Mouse (Mus musculus) erythroblast, adult 5-6 weeks (primary cell): ENCODE measurements around the gene Rbck1. TPM values are rescaled to one million over a fixed set of nuclear protein-coding genes. Genes with fewer than 3 reads are reported as not detected.
"Not testable (repeated sequence)": the region's sequence is repeated elsewhere in the genome, so short reads cannot be mapped to it uniquely, and the experiment has no call there.

Experiments used
- ATAC-seq: replicated peaks from 2 replicates; pipeline ENCODE4 v1.8.0; 2016; ENCODE audit warnings: moderate number of reproducible peaks, mild to moderate bottlenecking, moderate TSS enrichment, inconsistent platforms; ENCODE audit not compliant: poor library complexity, low FRiP score, severe bottlenecking
- total RNA-seq, 2 experiments: library from RNA; stranded (forward) in 1 of 2; stranded (reverse) in 1 of 2; fragments of 150-400 nt in 1 of 2; fragments of 200-764, 138-1000 nt in 1 of 2; gene quantifications; 2 replicates each; pipeline versions ENCODE4 v1.2.3 to v1.2.4; 2015 to 2017; ENCODE audit warnings: low replicate concordance in 2 of 2

Gene Rbck1
- total RNA-seq (2015; ENCODE audit: low replicate concordance) (28.2 TPM in 2 replicates), total RNA-seq (2017; ENCODE audit: low replicate concordance) (16.6 and 25.1 TPM in 2 replicates)

DNA sequence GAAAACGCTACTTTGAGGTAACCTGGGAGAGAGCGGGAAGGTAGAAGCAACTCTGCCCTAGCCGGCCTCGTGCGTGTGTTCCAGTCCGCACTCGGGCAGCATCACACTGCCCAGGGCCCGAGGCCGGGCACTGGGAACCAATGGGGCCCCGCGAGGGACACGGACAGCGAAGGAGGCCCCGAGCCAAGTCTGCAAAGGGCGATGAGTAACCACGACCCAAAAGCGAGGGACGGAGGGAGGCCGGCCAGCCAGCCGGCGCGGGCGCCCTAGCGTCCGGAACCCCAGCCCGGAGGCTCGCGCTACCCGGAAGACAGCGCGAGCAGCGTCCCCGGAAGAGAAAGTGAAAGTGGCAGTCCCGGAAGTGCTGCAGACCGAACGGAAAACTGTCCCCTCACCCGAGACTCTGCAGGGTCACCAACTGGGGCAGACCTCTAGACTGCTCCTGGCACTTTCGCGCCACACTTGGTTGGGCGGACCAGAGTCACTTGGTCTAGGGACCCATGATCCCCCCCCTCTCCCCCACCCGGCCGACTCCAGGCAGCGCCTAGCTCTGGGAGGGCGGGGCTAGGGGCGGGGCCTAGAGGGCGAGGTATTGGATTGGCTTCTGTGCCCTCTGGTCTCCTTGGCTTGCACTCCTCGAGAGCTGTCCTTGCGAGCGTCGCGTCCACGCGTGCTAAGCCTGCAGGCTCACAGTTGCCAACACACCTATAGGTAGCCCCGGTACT lies at the start of gene Rbck1:
Rbck1 (minus strand) TSS at position 553 of the 725 bp plus-strand sequence.
- ATAC-seq, result peak; percentile 90

DNA sequence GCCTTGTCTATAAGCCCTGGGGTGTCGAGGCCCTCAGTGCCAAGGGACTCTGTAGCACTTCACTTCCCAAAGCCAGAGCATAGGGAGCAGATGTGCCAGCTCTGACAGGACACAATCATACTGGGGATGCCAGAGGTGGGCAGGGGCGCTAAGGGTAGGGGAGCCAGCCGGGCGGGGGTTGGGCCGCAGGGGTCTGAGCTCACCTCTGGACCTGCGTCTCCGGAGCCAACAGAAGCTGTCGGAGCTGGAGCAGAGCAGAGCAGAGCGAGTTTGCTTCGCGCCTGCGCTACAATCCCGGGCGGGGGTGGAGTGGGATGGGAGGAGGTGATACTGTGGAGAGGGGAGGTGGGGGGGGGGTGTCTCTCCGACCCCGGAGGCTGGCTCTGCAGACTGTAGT lies 43.9 kb upstream of the Rbck1 start, which contains the start of gene Nrsn2:
Nrsn2 (minus strand) TSS at position 294 of the 397 bp plus-strand sequence.
- ATAC-seq, result no peak

GRCm38 (mm10) chr2:152375652-152376344 lies 43.3 kb upstream of the Rbck1 start:
- ATAC-seq, result no peak

DNA sequence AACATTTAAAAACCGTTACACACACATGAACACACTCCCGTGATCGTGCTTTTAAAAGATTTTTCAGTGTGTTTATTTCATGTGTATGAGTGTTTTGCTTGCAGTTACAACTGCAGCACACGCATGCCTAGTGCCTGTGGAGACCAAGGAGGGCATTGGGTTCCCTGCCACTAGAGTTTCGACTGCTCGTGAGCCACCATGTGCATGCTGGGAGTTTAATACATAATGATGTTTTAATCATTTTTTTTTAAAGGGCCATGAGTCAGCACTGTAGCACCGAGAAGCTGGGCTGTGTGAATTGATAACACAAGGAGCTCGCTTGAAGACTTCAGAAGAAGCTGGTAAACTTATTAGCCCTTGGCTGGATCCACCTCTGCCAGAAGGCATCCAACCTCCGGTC lies 41.1 kb upstream of the Rbck1 start:
- peak; percentile 83 for ATAC-seq

DNA sequence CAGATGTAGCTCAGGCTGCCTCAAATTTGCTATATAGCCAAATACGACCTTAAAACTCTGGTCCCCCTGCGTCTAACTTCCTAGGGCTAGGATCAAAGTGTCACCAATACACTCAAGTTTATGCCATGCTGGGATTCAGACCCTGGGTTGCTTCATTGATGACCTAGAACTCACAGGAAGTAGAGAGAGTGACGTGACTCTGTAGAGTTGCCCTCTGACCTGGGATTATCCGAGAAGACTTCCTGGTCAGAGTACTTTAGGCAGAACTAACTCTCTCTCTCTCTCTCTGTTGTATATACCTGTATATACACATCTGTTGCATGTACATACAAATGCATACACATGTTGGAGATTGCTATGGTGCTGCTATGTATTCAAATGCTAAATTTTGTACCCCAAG lies 40.2 kb upstream of the Rbck1 start:
- ATAC-seq, result no peak

DNA sequence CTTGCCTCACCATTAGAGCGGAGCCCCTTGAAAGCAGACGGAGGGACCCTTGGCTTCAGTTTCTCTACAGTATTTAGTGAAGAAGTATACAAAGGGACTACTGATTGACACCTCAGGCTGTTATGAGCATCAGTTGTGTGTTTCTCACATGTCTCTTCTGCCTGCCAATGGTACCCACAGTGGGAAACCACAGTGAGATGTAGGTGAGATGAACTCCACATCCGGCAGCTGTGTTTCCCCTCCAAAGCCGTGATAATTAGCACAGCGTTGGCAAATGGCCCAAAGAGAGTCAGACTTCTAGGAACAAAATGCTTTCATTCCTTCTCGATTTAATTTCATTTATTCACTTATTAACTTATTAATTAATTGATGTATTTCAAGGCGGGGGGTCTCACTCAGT lies 39.7 kb upstream of the Rbck1 start:
- no peak for ATAC-seq

DNA sequence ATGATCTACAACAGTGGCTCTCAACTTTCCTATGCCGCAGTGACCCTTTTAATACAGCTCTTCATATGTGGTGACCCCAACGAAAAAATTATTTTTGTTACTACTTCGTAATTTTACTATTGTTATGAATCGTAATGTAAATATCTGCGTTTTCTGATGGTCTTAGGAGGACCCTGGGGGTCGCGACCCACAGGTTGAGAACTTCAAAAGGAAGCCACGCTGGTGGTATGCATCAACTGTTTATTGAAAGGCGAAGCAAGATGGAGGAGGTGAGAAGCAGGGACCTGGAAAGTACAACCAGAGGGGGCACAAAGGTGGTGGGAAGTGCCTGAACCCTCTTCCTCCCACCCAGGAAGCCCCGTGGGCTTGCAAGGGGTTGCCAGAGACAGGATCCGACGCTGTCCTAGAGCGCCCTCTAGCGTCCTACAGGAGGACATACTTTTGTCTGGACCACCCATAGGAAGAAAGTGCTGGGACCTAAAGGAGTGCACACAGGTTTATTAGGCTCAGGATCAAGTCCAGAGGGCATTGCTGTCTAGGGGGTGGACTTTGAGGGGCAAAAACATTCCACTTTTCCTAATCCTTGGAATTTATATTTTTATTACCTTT lies 36.2 kb upstream of the Rbck1 start:
- ATAC-seq, result peak; percentile 42; the same call in 1 of the 2 replicates

GRCm38 (mm10) chr2:152367917-152368316 lies 35.5 kb upstream of the Rbck1 start:
- ATAC-seq, result no peak

DNA sequence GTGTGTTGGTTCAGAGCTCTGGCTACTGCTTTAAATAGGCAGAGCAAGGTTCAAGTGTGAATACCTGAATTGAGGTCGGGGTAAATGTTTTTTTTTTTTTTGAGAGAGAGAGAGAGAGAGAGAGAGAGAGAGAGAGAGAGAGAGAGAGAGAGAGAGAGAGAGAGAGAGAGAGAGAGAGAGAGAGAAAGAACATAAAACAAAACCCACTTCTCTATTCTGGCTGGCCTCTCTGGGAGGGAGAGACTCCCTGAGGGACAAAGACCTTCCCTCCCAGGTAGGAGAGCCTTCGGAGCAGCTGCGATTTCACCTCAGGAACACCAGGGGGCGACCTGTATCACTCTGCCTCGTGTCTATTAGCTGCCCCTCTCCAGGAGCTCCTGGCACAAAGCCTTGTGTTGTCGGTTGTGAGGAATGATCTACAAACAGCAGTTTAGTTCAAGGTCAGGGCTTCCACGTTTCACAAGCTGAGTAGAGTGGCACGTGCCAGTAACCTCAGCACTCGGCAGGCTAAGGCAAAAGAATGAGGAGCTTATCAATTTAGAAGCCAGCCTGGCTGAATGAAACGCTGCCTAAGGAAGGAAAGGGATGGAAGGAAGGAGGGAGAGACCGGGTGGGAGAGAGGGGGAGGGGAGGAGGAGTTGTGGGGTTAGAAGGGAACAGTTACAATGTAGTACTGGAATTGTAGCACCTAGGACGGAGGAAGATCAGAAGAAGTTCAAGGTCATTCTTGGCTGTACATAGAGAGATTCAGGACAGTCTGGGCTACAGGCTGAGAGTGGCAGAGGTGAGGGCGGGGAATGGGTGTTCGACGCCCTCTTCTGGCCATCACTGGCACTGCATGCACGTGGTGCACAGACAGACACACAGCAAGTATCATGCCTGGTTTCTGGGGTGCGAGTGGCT lies 31.0 kb upstream of the Rbck1 start:
- peak; percentile 90 for ATAC-seq

GRCm38 (mm10) chr2:152361193-152361592 lies 28.7 kb upstream of the Rbck1 start:
- no peak for ATAC-seq

DNA sequence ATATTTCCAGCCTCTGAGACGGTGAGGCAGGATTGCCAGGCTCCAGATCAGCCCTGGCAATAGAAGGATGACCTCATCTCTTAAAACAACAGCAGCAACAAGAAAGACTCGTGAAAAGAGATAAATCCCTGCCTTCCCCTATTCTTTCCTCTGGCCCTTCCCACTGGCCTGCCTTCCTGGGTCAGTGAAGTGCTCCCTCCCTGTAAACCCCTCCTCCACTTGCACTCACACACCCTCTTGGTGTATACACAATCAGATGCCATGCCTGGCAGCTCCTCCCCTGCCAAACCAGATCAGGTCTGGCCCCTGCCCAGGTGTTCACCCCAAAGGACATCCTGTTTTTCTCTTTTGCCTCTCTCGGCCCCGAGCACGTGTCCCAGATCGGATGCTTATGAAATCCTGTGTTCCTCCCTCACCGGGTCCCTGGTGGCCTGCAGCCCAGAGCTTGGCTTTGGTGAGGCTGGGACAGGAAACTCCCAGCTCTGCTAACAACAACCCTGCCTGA lies 27.9 kb upstream of the Rbck1 start:
- ATAC-seq, result no peak

DNA sequence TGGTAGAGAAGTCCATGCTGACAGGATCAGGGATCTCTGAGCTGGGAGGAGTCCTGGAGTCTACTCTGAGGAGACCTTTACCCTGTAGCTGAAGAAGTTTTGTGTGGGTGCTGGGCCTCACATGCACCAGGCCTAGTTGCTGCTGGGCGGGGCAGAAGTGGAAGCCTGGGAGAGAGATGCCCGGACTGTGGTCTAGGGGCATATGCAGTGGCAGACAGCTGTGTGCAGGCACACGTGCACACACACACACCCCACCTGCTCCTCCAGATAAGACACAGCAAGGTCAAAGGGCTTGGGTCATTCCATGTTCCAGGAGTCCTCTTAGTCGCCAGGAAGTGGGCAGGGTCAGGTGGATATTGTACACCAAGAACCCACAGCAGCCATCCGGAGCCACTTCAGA lies 27.2 kb upstream of the Rbck1 start:
- ATAC-seq, result no peak

- ATAC-seq, result not testable (repeated sequence)
Measured at GRCm38 (mm10) chr2:152358977-152359376, 26.5 kb upstream of the Rbck1 start.

- no peak for ATAC-seq
Measured at GRCm38 (mm10) chr2:152357254-152357653, 24.8 kb upstream of the Rbck1 start.

GRCm38 (mm10) chr2:152349842-152350540 lies 17.5 kb upstream of the Rbck1 start:
- ATAC-seq, result no peak

GRCm38 (mm10) chr2:152349205-152349604 lies 16.8 kb upstream of the Rbck1 start:
- ATAC-seq, result no peak

DNA sequence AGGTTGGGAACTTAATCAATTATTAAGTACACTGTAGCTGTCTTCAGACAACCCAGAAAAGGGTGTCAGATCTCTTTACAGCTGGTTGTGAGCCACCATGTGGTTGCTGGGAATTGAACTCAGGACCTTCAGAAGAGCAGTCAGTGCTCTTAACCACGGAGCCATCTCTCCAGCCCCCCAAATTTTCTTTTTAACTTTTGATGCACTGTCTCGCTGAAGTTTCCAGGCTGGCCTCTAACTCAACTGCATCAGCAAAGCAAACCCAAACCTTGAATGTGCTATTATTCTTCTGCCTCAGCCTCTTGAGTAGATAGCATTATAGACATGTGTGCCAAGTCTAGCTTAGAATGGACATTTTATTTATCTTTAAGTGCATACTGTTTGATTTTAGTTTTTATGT lies 15.3 kb upstream of the Rbck1 start:
- ATAC-seq, result no peak

DNA sequence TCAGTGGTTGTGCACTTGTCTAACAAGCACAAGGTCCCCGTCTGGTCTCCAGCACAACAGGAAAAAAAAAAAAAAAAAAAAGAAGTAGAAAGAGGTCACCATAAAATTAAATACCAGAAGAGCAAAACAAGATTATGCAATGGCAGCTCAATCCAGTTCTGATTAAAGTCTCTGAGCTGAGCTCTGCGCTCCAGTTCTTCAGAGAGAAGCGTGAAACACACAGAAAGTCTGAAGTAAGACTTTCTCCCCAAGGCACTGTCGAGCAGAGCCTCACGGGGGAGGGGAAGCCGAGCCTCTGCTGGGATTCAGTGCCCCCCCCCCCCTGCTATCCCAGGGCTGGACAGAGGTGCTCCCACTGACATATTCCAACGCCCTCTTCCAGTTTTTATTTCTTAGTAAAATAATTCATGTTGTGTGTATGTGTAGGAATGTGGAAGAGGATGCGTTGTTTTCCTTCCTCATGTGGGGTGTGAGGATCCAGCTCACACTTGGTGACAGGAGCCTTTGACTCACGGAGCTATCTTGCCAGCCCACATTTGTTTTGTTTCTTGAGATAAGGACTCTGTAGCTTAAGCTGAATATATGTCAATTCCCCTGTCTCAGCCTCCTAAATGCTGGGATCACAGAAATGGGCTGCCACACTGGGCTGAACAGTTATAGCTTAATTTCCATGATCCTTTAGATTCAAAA lies 14.5 kb upstream of the Rbck1 start:
- peak; percentile 22 for ATAC-seq
